Mouse (Mus musculus) liver, embryonic 11.5 days (tissue): ENCODE measurements around the gene Mpzl2. TPM values are rescaled to one million over a fixed set of nuclear protein-coding genes. Genes with fewer than 3 reads are reported as not detected.

Source experiments
- ATAC-seq: fragments of 200-750 bp; cut with Nextera tagmentation; replicated peaks from 2 replicates; pipeline ENCODE4 v1.8.0; 2017; ENCODE audit warnings: moderate number of reproducible peaks, mild to moderate bottlenecking, moderate TSS enrichment, moderate library complexity; ENCODE audit not compliant: low FRiP score
- DNase-seq: peaks from one replicate; pipeline ENCODE4 v3.0.0-alpha.2; 2017; ENCODE audit warnings: low spot score
- H3K27ac ChIP-seq: fragments of 300-500 bp; sonication (generic); 2 replicates; pipeline ENCODE4 v1.5.1; 2014; ENCODE audit warnings: mild to moderate bottlenecking, low read depth, low read length, control low read depth
- H3K27me3 ChIP-seq: fragments of 300-500 bp; sonication (generic); replicated peaks from 2 replicates; pipeline ENCODE4 v1.6.1; 2014; ENCODE audit warnings: low read length, mixed read lengths; ENCODE audit not compliant: control insufficient read depth, insufficient read depth
- H3K36me3 ChIP-seq: fragments of 300-500 bp; sonication (generic); 2 replicates; pipeline ENCODE4 v1.6.1; 2014; ENCODE audit warnings: mild to moderate bottlenecking, low read length, moderate library complexity, mixed read lengths; ENCODE audit not compliant: control insufficient read depth, insufficient read depth
- H3K4me1 ChIP-seq: fragments of 300-500 bp; sonication (generic); replicated peaks from 2 replicates; pipeline ENCODE4 v1.6.1; 2014; ENCODE audit warnings: low read length, mixed read lengths; ENCODE audit not compliant: control insufficient read depth, insufficient read depth
- H3K4me2 ChIP-seq: fragments of 300-500 bp; sonication (generic); 2 replicates; pipeline ENCODE4 v1.6.1; 2014; ENCODE audit warnings: mild to moderate bottlenecking, control low read depth, moderate library complexity
- H3K4me3 ChIP-seq: fragments of 300-500 bp; sonication (generic); 2 replicates; pipeline ENCODE4 v1.5.1; 2014; ENCODE audit warnings: low read depth, low read length, control low read depth
- H3K9ac ChIP-seq: fragments of 300-500 bp; sonication (generic); 2 replicates; pipeline ENCODE4 v1.6.1; 2014; ENCODE audit warnings: low read depth, low read length, control low read depth
- H3K9me3 ChIP-seq: fragments of 300-500 bp; sonication (generic); 2 replicates; pipeline ENCODE4 v1.6.1; 2016; ENCODE audit warnings: low read length, inconsistent platforms, mixed read lengths; ENCODE audit not compliant: control insufficient read depth
- WGBS: fragments of 180-500 bp; shearing (Covaris S2); extraction: QIAGEN DNeasy Blood & Tissue Kit; methylation state at CpG from one replicate; pipeline ENCODE4 v1.1.7; 2014; 5-methylcytosine and 5-hydroxymethylcytosine counted together
- polyA plus RNA-seq: library from polyadenylated mRNA; unstranded; fragments of >200 nt; fragmentation: Nextera tagmentation; extraction: Ambion mirVana; gene quantifications from 2 replicates; pipeline ENCODE4 v1.2.1, GENCODE M21; 2014

Mpzl2 gene
- polyA plus RNA-seq, 1 experiment from 2014 or later: 6.5 TPM

DNA sequence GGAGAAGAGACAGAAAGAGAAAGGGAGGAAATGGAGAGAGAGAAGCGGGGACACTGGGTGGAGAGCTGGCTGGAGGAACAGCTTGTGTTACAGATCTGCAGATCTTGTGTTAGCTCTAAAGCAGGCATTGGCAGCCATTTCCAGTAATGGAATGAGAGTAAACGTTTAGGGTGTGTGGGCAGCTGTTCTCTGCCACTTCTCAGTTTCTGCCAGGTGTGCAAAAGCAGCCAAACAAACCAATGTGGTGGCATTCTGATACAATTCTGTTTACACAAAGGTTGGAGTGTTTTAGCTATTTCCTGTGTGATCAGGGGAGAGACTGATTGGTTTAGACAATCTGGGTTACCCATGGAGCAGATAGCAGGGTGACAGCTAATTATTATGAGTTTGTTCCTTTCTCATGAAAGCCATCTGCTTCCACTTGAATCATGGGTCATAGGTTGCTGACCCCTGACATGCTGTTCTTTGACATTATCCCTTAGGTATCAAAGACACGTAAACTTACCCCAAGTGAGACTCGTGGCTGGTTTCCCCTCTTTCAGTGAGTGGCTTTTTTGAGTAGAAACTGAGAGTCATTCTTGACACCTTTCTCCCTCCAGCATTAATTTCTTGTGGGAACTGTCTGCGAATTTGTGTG is 18.8 kb downstream of the Mpzl2 start:
- 56% methylated on average over 5 of the region's 5 CpGs for WGBS
- no peak overlapping the region for H3K27ac ChIP-seq
- H3K4me1 ChIP-seq: no peaks in the 10 kb centered on the region
- H3K4me2 ChIP-seq: no peak overlapping the region
- no peak overlapping the region for H3K9ac ChIP-seq
- DNase-seq (no peak), ATAC-seq (no peak)
- no peaks in the 10 kb centered on the region for H3K36me3 ChIP-seq
- H3K27me3 ChIP-seq: peaks cover 5% of the 10 kb centered on the region
- no peaks in the 10 kb centered on the region for H3K9me3 ChIP-seq
- no peak overlapping the region for H3K4me3 ChIP-seq

DNA sequence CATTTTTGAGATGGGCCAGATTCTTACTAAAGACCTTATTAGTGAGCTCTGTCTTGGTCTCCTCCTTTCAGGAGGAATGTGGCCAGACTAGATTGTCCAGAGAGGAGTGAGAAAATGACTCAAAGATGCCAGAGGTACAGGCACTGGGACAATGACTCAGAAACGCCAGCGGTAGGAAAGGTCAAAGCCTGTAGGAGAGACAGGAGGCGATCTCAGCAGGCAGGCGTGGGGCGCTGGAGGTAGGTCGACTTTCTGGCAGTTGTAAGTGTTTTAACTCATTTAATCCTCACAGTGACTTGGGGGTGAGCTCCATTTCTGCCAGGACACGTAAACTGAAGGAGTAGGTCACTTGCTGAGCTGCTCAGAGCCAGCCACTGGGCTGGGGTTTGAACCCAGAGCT is 20.6 kb downstream of the Mpzl2 start:
- 44% methylated on average over 7 of the region's 7 CpGs for whole genome bisulfite sequencing
- H3K9me3 ChIP-seq: no peaks in the 10 kb centered on the region
- no peak overlapping the region for H3K4me2 ChIP-seq
- ATAC-seq: no peak
- H3K4me3 ChIP-seq: no peak overlapping the region
- H3K4me1 ChIP-seq: no peaks in the 10 kb centered on the region
- no peak overlapping the region for H3K9ac ChIP-seq
- peaks cover 5% of the 10 kb centered on the region for H3K27me3 ChIP-seq
- no peak for DNase-seq
- H3K27ac ChIP-seq: no peak overlapping the region
- no peaks in the 10 kb centered on the region for H3K36me3 ChIP-seq

DNA sequence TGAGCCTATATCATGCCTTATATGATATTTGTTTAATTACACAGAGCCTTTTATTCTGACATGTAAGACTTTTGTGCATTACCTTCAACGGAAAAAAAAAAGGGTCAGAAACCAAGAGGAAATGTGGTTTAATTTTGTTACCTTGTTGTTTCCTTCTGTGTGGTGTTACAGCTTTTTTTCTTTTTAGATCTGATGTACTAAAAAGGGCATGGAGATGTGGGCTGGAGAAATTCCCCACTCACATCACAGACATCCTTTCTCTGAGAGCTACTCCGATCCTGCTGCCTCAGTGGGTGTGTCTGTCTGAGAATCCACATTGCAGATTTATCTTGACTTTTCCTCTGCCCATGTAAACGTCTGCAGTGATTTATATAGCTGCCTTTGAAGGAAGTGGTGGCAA is 23.1 kb downstream of the Mpzl2 start:
- Histone ChIP-seq H3K4me3 (no peak overlapping the region), H3K27ac (no peak overlapping the region), H3K27me3 (no peaks in the 10 kb centered on the region), H3K36me3 (no peaks in the 10 kb centered on the region), H3K9me3 (no peaks in the 10 kb centered on the region), H3K9ac (no peak overlapping the region), H3K4me2 (no peak overlapping the region), H3K4me1 (no peaks in the 10 kb centered on the region)
- ATAC-seq (no peak), DNase-seq (no peak)
- 63% methylated on average over 3 of the region's 3 CpGs for WGBS

DNA sequence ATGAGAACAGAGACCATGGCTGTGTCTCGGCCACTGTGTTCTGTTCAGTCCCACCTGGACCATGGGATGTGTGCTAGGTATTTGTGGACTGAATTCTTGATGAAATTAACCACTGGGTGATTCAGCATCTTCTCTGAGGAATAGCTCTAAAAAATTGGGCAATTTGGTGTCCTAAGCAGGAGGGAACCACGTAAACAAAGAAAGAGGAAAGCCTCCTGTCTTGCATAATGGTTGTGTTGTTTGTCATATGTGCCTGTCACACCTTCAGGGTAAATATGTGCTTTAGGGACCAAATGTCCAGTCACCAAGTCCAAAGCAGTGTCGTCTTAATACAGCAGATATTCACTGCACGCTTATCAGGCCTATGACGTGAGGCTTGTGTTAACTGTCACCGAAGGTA is 24.8 kb downstream of the Mpzl2 start:
- Histone ChIP-seq H3K27ac (no peak overlapping the region), H3K9me3 (no peaks in the 10 kb centered on the region), H3K9ac (no peak overlapping the region), H3K4me3 (no peak overlapping the region), H3K36me3 (no peaks in the 10 kb centered on the region), H3K27me3 (no peaks in the 10 kb centered on the region), H3K4me2 (no peak overlapping the region), H3K4me1 (no peaks in the 10 kb centered on the region)
- WGBS: 80% methylated on average over 6 of the region's 6 CpGs
- ATAC-seq: no peak
- DNase-seq: no peak

DNA sequence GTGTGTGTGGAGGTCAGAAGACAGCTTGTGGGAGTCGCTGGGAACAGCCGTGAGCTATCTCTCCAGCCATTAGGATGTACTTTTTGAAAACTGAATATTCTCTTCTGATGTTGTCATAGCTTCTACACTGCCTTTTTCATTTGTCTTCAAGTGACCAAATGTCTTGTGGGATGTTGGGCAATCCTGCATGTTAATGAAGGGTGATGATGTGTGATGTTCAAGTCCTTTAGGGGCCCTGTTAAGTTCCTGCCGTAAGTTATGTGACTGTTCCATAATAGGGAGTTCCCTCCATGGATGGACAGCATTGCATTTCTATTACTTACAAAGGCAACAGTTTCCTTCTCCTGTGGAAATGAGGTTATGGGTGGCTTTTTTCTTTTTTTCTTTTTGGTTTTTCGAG is 27.1 kb downstream of the Mpzl2 start:
- Histone ChIP-seq H3K9ac (no peak overlapping the region), H3K4me3 (no peak overlapping the region), H3K9me3 (no peaks in the 10 kb centered on the region), H3K4me1 (no peaks in the 10 kb centered on the region), H3K4me2 (no peak overlapping the region), H3K36me3 (no peaks in the 10 kb centered on the region), H3K27ac (no peak overlapping the region), H3K27me3 (no peaks in the 10 kb centered on the region)
- ATAC-seq: no peak
- no peak for DNase-seq
- 76% methylated on average over 4 of the region's 4 CpGs for WGBS

DNA sequence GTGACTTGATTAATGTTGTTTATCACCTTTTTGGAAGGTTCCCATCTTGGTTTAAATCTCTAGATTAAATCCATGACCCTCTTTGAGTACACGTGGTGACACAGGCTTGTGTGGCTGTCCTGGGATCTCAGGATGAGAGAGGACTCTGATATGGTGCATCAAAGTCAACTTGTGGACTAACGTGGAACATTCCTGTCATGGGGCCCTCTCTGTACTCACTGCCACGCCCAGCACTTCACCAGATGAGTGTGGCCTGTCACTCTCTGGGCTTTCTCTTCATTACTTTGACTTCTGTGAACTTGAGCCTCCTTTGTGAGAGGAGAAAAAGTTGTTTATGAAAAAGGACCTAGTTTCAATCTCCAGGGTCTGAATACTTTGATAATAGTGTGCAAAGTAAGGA is 32.2 kb downstream of the Mpzl2 start:
- Histone ChIP-seq H3K4me3 (no peak overlapping the region), H3K27me3 (no peaks in the 10 kb centered on the region), H3K9me3 (no peaks in the 10 kb centered on the region), H3K9ac (no peak overlapping the region), H3K27ac (no peak overlapping the region), H3K4me1 (no peaks in the 10 kb centered on the region), H3K36me3 (no peaks in the 10 kb centered on the region), H3K4me2 (no peak overlapping the region)
- DNase-seq (no peak), ATAC-seq (no peak)
- 55% methylated on average over 3 of the region's 3 CpGs for WGBS

DNA sequence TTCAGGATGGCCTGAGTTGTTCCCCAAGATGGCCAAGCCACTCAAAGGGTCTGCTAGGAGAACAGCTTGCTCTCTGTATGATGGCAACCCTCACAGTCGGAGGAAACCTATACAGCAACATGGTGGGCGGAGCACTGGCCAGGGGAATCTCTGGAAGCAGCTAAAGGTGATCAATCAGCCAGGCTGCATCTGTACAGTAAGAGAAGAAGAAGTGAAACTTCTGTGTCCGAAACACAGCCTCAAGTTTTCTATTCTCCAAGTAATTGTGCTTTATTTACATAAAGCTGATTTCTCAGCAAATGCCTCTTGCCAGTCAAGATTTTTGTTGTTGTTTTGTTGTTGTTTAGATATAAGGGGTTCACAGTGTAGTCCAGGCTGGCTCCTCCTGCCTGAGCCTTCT is 38.3 kb downstream of the Mpzl2 start:
- WGBS: 61% methylated on average over 3 of the region's 3 CpGs
- H3K4me1 ChIP-seq: no peaks in the 10 kb centered on the region
- H3K27ac ChIP-seq: no peak overlapping the region
- H3K9ac ChIP-seq: no peak overlapping the region
- H3K4me3 ChIP-seq: no peak overlapping the region
- DNase-seq (no peak), ATAC-seq (no peak)
- H3K4me2 ChIP-seq: no peak overlapping the region
- H3K9me3 ChIP-seq: no peaks in the 10 kb centered on the region
- no peaks in the 10 kb centered on the region for H3K36me3 ChIP-seq
- no peaks in the 10 kb centered on the region for H3K27me3 ChIP-seq

DNA sequence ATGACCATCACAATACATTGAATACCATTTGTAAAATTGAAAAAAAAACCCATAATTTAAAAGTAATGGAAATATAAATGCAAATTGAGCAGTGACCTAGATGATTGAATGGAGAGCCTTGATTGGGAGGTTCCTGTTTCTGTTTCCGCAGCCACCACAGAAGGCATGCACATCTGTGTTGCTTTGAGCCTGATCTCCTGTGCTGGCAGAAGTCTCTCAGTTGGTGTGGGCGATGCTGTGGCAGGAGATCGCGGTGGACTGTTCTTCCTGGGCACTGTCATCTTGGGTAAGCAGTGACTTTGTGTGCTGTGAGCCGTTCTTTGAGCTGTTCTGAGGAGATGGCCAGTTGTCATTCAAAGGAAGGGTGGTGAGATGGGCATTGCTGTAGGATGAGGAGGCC is 39.4 kb downstream of the Mpzl2 start, which contains the start of gene Jaml:
Gene Jaml (plus strand): TSS at position 173 of the 400 bp plus-strand sequence.
- WGBS: 77% methylated on average over 5 of the region's 5 CpGs
- Histone ChIP-seq H3K9me3 (no peaks in the 10 kb centered on the region), H3K27me3 (no peaks in the 10 kb centered on the region), H3K4me2 (no peak within 1 kb of the TSS), H3K4me3 (no peak within 1 kb of the TSS), H3K9ac (no peak within 1 kb of the TSS), H3K36me3 (no peaks in the 10 kb centered on the region), H3K27ac (no peak within 1 kb of the TSS), H3K4me1 (no peaks in the 10 kb centered on the region)
- ATAC-seq (no peak), DNase-seq (no peak)

DNA sequence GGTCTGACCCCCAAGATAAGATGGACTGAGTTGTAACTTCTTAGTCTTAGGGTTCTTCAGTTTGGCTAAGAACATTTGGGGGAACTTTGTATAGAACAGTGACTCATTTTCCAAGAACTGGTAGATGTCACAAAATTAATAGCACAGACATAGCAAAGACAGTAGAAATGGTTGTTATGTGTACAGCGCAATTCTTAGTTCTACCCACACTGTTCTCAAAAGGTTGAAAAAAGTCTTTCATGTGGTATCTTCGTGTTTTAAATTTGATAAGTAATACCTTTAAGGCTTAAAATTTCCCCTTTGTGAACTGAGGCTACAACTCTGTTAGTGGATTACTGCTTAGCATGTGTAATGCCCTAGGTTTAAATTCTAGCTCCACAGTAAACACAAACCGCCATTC is 43.5 kb downstream of the Mpzl2 start:
- WGBS: 75% methylated on average over 3 of the region's 3 CpGs
- Histone ChIP-seq H3K27me3 (no peaks in the 10 kb centered on the region), H3K9me3 (no peaks in the 10 kb centered on the region), H3K36me3 (no peaks in the 10 kb centered on the region), H3K4me1 (no peaks in the 10 kb centered on the region), H3K27ac (no peak overlapping the region), H3K4me2 (no peak overlapping the region), H3K9ac (no peak overlapping the region), H3K4me3 (no peak overlapping the region)
- ATAC-seq (no peak), DNase-seq (no peak)
